In genomic region chr1:23762782-23763630, GRCm38 (mm10) we compare ENCODE assay signal across 8 mouse cellular contexts. TPM values are rescaled to one million over a fixed set of nuclear protein-coding genes. Genes with fewer than 3 reads are reported as not detected.
DNase-seq lines count a peak whose midpoint lies in the region; ATAC-seq lines count a peak whose summit lies in the region.

No protein-coding gene starts in this region.

- peaks cover 42% of the 10 kb centered on the region for H3K4me1 ChIP-seq in hindbrain, embryonic 15.5 days (replicated peaks)

- peak; percentile 91 for DNase-seq in R1 (ENCODE audit: low read depth, low spot score)
- DNase-seq in cerebellum, postnatal 36 days = peak; percentile 98 to 99
- peak; percentile 95 for DNase-seq in frontal cortex, postnatal 36 days (ENCODE audit: low spot score in 2 of 2)
- peak; percentile 93 for DNase-seq in layer of hippocampus, postnatal 36 days
- peak; percentile 84 for DNase-seq in lung, postnatal 25 days (ENCODE audit: low spot score)
- DNase-seq in retina, postnatal 7 days (ENCODE audit: low read depth, low spot score) = peak; percentile 93
- DNase-seq in urinary bladder, adult 18-20 months (ENCODE audit: low spot score in 2 of 2) = peak; percentile 76 to 89

- H3K4me3 ChIP-seq in hindbrain, embryonic 15.5 days = peak overlapping the region; percentile 80

- ATAC-seq in hindbrain, embryonic 15.5 days (ENCODE audit: low FRiP score, low read depth) = peak; percentile 92

- under 1% methylated on average over 64 of the region's 65 CpGs for WGBS in hindbrain, embryonic 15.5 days

- H3K9ac ChIP-seq in hindbrain, embryonic 15.5 days = peak overlapping the region; percentile 82

- peaks cover 17% of the 10 kb centered on the region; the same call in 1 of the 2 replicates for H3K27me3 ChIP-seq in hindbrain, embryonic 15.5 days

- H3K9me3 ChIP-seq in hindbrain, embryonic 15.5 days = no peaks in the 10 kb centered on the region

- H3K4me2 ChIP-seq in hindbrain, embryonic 15.5 days = peak overlapping the region; percentile 93

- no peaks in the 10 kb centered on the region for H3K36me3 ChIP-seq in hindbrain, embryonic 15.5 days

- peak overlapping the region; percentile 84 for H3K27ac ChIP-seq in hindbrain, embryonic 15.5 days (replicated peaks)

RNA-seq across cellular contexts. Expression of gene B3gat2, which starts 1.5 kb away (rescaled TPM):
- polyA plus RNA-seq in hindbrain, embryonic 15.5 days (2015; fragmentation: Nextera tagmentation; extraction: Ambion mirVana) = 18.9 and 22.1 TPM in 2 replicates
- 10 to 100 TPM; 13.4 to 14.3 TPM for total RNA-seq in layer of hippocampus, postnatal 36 days (2021)

Comparison
In these comparisons a context has a peak if more than half of its experiments do, and no peak if none do; other contexts are left out.
1. Peak in every context shown above with its lines: DNase-seq, ATAC-seq, H3K4me3 ChIP-seq and H3K27ac ChIP-seq.